Mouse (Mus musculus) adipose tissue, adult 10 weeks (tissue): Measurements from ENCODE around the gene Gm20894. TPM values are rescaled to one million over a fixed set of nuclear protein-coding genes. Genes with fewer than 3 reads are reported as not detected.

ENCODE experiments used
- polyA plus RNA-seq: library from polyadenylated mRNA; stranded (reverse); fragments of 350-450 nt; fragmentation: Illumina TruSeq; extraction: RNeasy Lipid Tissue Mini Kit (QIAGEN cat#74804); gene quantifications from one replicate; pipeline ENCODE4 v1.2.3, GENCODE M21; 2014; ENCODE audit warnings: low read depth, low replicate concordance

The Gm20894 gene
- polyA plus RNA-seq = not detected

GRCm38 (mm10) chrY:28271412-28271811 is at the start of gene Gm20894:
Gene Gm20894 (minus strand): TSS chrY:28271512.

